ENCODE assay signal across 9 mouse cellular contexts in the genomic region with DNA sequence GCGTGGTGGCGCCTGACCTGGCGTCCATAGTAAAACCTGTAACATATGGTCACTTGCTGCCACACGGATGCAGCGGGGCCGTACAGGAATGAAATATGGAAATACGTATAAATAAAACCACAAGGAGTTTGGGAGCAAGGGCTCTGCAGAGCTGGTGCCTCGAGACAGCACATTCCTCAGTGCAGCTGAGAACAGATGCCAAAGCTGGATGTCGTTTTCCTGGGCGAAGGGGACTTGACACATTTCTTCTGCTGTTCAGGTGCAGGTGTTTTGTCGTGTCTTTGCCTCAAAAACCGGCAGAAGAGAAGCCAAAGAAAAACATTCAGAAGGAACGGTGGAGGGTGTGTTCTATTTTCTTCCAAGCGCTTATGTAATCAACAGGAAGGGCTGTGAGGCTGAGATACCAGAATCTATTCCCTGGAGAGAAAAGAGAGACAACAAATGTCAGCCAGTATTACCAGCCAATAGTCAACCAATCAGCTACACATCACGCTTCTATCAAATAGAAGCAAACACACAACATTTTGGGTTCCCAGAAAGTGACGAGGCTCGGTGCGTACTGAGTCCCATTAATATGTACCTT.
DNase-seq lines count a peak whose midpoint lies in the region; ATAC-seq and TF ChIP-seq lines count a peak whose summit lies in the region.
"Had no signal": no experiment of that assay in that cellular context is flagged by ENCODE, and none has a peak within 500 bp of the region (broad histone marks: within the 10 kb centered on the region; RNA-seq: fewer than 3 reads in every experiment).

No protein-coding gene starts in this region.

- H3K4me2 ChIP-seq in liver, embryonic 14.5 days (ENCODE audit: low read depth) = peak overlapping the region; percentile 51
- no peak overlapping the region for H3K4me2 ChIP-seq in kidney, embryonic 16.5 days (replicated peaks; ENCODE audit: low read depth, low read length)

- 76% methylated on average over 18 of the region's 18 CpGs for WGBS in kidney, adult 2 months
- WGBS in heart, embryonic 10.5 days = 71% methylated on average over 18 of the region's 18 CpGs
- WGBS in liver, embryonic 14.5 days (ENCODE audit: insufficient replicate concordance) = 24% methylated on average over 18 of the region's 18 CpGs
- 84% methylated on average over 18 of the region's 18 CpGs for WGBS in kidney, embryonic 16.5 days

- peak overlapping the region; percentile 47 for H3K9ac ChIP-seq in liver, embryonic 14.5 days (replicated peaks)
- no peak overlapping the region for H3K9ac ChIP-seq in kidney, embryonic 16.5 days (replicated peaks; ENCODE audit: low read length)

- peak; percentile 81; the same call in 1 of the 2 replicates for ATAC-seq in liver, embryonic 14.5 days (ENCODE audit: insufficient read depth)
- ATAC-seq in kidney, embryonic 16.5 days (ENCODE audit: low FRiP score, low TSS enrichment) = no peak

- no peak overlapping the region for H3K27ac ChIP-seq in kidney, adult 2 months (ENCODE audit: insufficient read depth, low read depth, low read length)
- peak overlapping the region; percentile 29; the same call in 1 of the 2 replicates for H3K27ac ChIP-seq in heart, embryonic 10.5 days
- H3K27ac ChIP-seq in liver, embryonic 14.5 days = peak overlapping the region; percentile 29
- H3K27ac ChIP-seq in kidney, embryonic 16.5 days (ENCODE audit: low read length) = no peak overlapping the region
- H3K27ac ChIP-seq: midbrain, embryonic 10.5 days had no signal

- TF ChIP-seq EP300 in liver, embryonic 14.5 days (IDR thresholded peaks at IDR 0.05; ENCODE audit: low read depth) = peak; percentile 37; the same call in 1 of the 2 replicates

- DNase-seq in kidney, adult 2 months = peak; percentile 41
- DNase-seq in kidney, postnatal 4 days = no peak
- peak; percentile 12 for DNase-seq in c-Kit-positive CD71-negative TER-119-negative erythroid progenitor cells, embryonic 14.5 days (ENCODE audit: low read depth)
- DNase-seq in heart, embryonic 10.5 days (ENCODE audit: low spot score) = no peak
- peak; percentile 12 to 60 (median 15) for DNase-seq in liver, embryonic 14.5 days (ENCODE audit: low read depth in 3 of 3, low spot score in 3 of 3)
- DNase-seq in cerebellum, adult 8-10 months = no peak
- DNase-seq in spleen, postnatal 10 days (ENCODE audit: low spot score in 2 of 2) = no peak

- TF ChIP-seq POLR2A in kidney, adult 2 months (IDR thresholded peaks at IDR 0.05; ENCODE audit: low read depth, low read length) = no peak

- no peaks in the 10 kb centered on the region for H3K27me3 ChIP-seq in kidney, adult 2 months (replicated peaks; ENCODE audit: control insufficient read depth, insufficient read depth, low read length)
- H3K27me3 ChIP-seq in heart, embryonic 10.5 days (ENCODE audit: insufficient read depth, poor library complexity, severe bottlenecking) = no peaks in the 10 kb centered on the region
- no peaks in the 10 kb centered on the region for H3K27me3 ChIP-seq in liver, embryonic 14.5 days (ENCODE audit: control insufficient read depth, insufficient read depth, low read length)
- no peaks in the 10 kb centered on the region for H3K27me3 ChIP-seq in kidney, embryonic 16.5 days (ENCODE audit: insufficient read depth, low read length)

- no peak overlapping the region for H3K4me3 ChIP-seq in kidney, adult 2 months (ENCODE audit: insufficient read depth, low read depth, low read length)
- H3K4me3 ChIP-seq in heart, embryonic 10.5 days = no peak overlapping the region
- H3K4me3 ChIP-seq in liver, embryonic 14.5 days (ENCODE audit: insufficient read depth in 1 of 2, low read depth in 2 of 2, low read length in 2 of 2) = peak overlapping the region; percentile 14 to 29; a peak in 2 of 4 replicates
- H3K4me3 ChIP-seq in kidney, embryonic 16.5 days (ENCODE audit: low read length) = no peak overlapping the region
- H3K4me3 ChIP-seq: midbrain, embryonic 10.5 days had no signal

- no peaks in the 10 kb centered on the region for H3K9me3 ChIP-seq in heart, embryonic 10.5 days
- no peaks in the 10 kb centered on the region for H3K9me3 ChIP-seq in liver, embryonic 14.5 days (ENCODE audit: control insufficient read depth, low read length)
- no peaks in the 10 kb centered on the region for H3K9me3 ChIP-seq in kidney, embryonic 16.5 days (ENCODE audit: low read length)
- H3K9me3 ChIP-seq: midbrain, embryonic 10.5 days had no signal

- TF ChIP-seq CTCF in kidney, adult 2 months (conservative IDR thresholded peaks at IDR 0.05; ENCODE audit: insufficient read depth, insufficient read length, low read depth, low read length) = no peak
- no peak for TF ChIP-seq CTCF in liver, embryonic 14.5 days (IDR thresholded peaks at IDR 0.05; ENCODE audit: low read depth)

- 0 out of 2 replicates have a peak, but pooled peaks cover 2% of the 10 kb centered on the region for H3K4me1 ChIP-seq in kidney, adult 2 months (ENCODE audit: control insufficient read depth, insufficient read depth, low read length)
- H3K4me1 ChIP-seq in heart, embryonic 10.5 days = peaks cover 2% of the 10 kb centered on the region; the same call in 1 of the 2 replicates
- H3K4me1 ChIP-seq in liver, embryonic 14.5 days (replicated peaks; ENCODE audit: control insufficient read depth in 2 of 2, insufficient read depth in 2 of 2, low read length in 1 of 2) = peaks cover 8 to 12% of the 10 kb centered on the region in 2 experiments
- H3K4me1 ChIP-seq in kidney, embryonic 16.5 days (ENCODE audit: insufficient read depth, low read length) = no peaks in the 10 kb centered on the region

- H3K36me3 ChIP-seq in kidney, adult 2 months (ENCODE audit: control insufficient read depth, insufficient read depth, low read length) = no peaks in the 10 kb centered on the region; the same call in 1 of the 2 replicates
- H3K36me3 ChIP-seq in heart, embryonic 10.5 days = peaks cover 27% of the 10 kb centered on the region; the same call in 1 of the 2 replicates
- H3K36me3 ChIP-seq in liver, embryonic 14.5 days (replicated peaks; ENCODE audit: control insufficient read depth, insufficient read depth, low read depth) = no peaks in the 10 kb centered on the region
- H3K36me3 ChIP-seq in kidney, embryonic 16.5 days (ENCODE audit: insufficient read depth, low read length) = peaks cover 11% of the 10 kb centered on the region

Comparison
In these comparisons a context has a peak if more than half of its experiments do, and no peak if none do; other contexts are left out.
1. DNase-seq: peak in kidney, adult 2 months (single experiment), c-Kit-positive CD71-negative TER-119-negative erythroid progenitor cells, embryonic 14.5 days (single experiment) and liver, embryonic 14.5 days (3 of 3); none in kidney, postnatal 4 days (0 of 2), heart, embryonic 10.5 days (single experiment), cerebellum, adult 8-10 months (single experiment) and spleen, postnatal 10 days (0 of 2).
2. H3K27ac ChIP-seq: peak in heart, embryonic 10.5 days (single experiment) and liver, embryonic 14.5 days (single experiment); none in kidney, adult 2 months (single experiment) and kidney, embryonic 16.5 days (single experiment).
3. H3K4me3 ChIP-seq: peak in liver, embryonic 14.5 days (2 of 2); none in kidney, adult 2 months (single experiment), heart, embryonic 10.5 days (single experiment) and kidney, embryonic 16.5 days (single experiment).